Mouse (Mus musculus) midbrain, embryonic 10.5 days (tissue): Measurements from ENCODE around the gene Dlgap1. TPM values are rescaled to one million over a fixed set of nuclear protein-coding genes. Genes with fewer than 3 reads are reported as not detected.

ENCODE experiments used
- DNase-seq: peaks from one replicate; pipeline ENCODE4 v3.0.0-alpha.2; 2017; ENCODE audit warnings: low spot score
- H3K27ac ChIP-seq: fragments of 300-500 bp; sonication (generic); replicated peaks from 2 replicates; pipeline ENCODE4 v1.5.1; 2016; ENCODE audit warnings: mild to moderate bottlenecking
- H3K27me3 ChIP-seq: fragments of 300-500 bp; sonication (generic); 2 replicates; pipeline ENCODE4 v1.6.1; 2016; ENCODE audit warnings: low read depth, mild to moderate bottlenecking; ENCODE audit not compliant: poor library complexity, severe bottlenecking
- H3K36me3 ChIP-seq: fragments of 300-500 bp; sonication (generic); 2 replicates; pipeline ENCODE4 v1.6.1; 2016; ENCODE audit warnings: mild to moderate bottlenecking, moderate library complexity
- H3K4me1 ChIP-seq: fragments of 300-500 bp; sonication (generic); 2 replicates; pipeline ENCODE4 v1.6.1; 2016
- H3K4me3 ChIP-seq: fragments of 300-500 bp; sonication (generic); 2 replicates; pipeline ENCODE4 v1.5.1; 2016; ENCODE audit warnings: mild to moderate bottlenecking, moderate library complexity
- H3K9me3 ChIP-seq: fragments of 300-500 bp; sonication (generic); replicated peaks from 2 replicates; pipeline ENCODE4 v1.6.1; 2016; ENCODE audit warnings: mild to moderate bottlenecking
- WGBS: fragments of 180-500 bp; shearing (Covaris S2); methylation state at CpG from one replicate; pipeline ENCODE4 v1.1.7; 2016; 5-methylcytosine and 5-hydroxymethylcytosine counted together
- polyA plus RNA-seq: library from polyadenylated mRNA; unstranded; fragments of >200 nt; fragmentation: Nextera tagmentation; extraction: Ambion mirVana; gene quantifications from 2 replicates; pipeline ENCODE4 v1.2.1, GENCODE M21; 2016

Dlgap1 gene
- polyA plus RNA-seq, 1 experiment from 2014 or later = 1.0 TPM

GRCm38 (mm10) chr17:70633181-70633944 lies 664.5 kb downstream of the Dlgap1 start:
- Histone ChIP-seq H3K4me3 (no peak overlapping the region), H3K4me1 (peaks cover 30% of the 10 kb centered on the region), H3K9me3 (no peaks in the 10 kb centered on the region), H3K36me3 (no peaks in the 10 kb centered on the region), H3K27ac (peak overlapping the region; percentile 65), H3K27me3 (no peaks in the 10 kb centered on the region)
- DNase-seq = peak; percentile 85
- 11% methylated on average over 9 of the region's 9 CpGs for WGBS

DNA sequence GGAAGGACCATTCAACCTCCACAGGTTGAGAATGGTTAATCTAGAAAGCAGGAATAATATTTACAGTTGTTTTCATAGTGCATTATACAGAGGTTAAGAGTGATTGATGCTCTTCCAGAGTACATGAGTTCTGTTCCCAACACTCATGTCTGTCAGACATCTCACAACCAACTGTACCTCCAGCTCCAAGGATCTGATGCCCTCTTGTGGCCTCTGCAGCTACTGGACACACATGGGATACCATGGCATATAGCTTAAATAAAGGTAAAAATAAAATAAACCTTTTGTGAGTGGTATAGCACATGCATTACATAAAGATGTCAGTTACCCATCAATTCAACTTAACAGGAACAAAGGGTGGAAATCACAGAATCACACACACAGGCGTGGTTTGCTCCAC lies 674.3 kb downstream of the Dlgap1 start:
- H3K4me3 ChIP-seq = no peak overlapping the region
- peaks cover 5% of the 10 kb centered on the region; the same call in 1 of the 2 replicates for H3K4me1 ChIP-seq
- H3K27ac ChIP-seq = no peak overlapping the region
- H3K9me3 ChIP-seq = no peaks in the 10 kb centered on the region
- no peaks in the 10 kb centered on the region for H3K36me3 ChIP-seq
- H3K27me3 ChIP-seq = no peaks in the 10 kb centered on the region
- no peak for DNase-seq
- WGBS = 76% methylated on average over 1 of the region's 1 CpGs

- no peaks in the 10 kb centered on the region for H3K27me3 ChIP-seq
- H3K36me3 ChIP-seq = no peaks in the 10 kb centered on the region
- H3K27ac ChIP-seq = no peak overlapping the region
- 35% methylated on average over 4 of the region's 4 CpGs for WGBS
- DNase-seq = no peak
- H3K4me3 ChIP-seq = no peak overlapping the region
- peaks cover 9% of the 10 kb centered on the region for H3K9me3 ChIP-seq
- H3K4me1 ChIP-seq = peaks cover 5% of the 10 kb centered on the region; the same call in 1 of the 2 replicates
Measured at GRCm38 (mm10) chr17:70646641-70647040, 677.8 kb downstream of the Dlgap1 start.

DNA sequence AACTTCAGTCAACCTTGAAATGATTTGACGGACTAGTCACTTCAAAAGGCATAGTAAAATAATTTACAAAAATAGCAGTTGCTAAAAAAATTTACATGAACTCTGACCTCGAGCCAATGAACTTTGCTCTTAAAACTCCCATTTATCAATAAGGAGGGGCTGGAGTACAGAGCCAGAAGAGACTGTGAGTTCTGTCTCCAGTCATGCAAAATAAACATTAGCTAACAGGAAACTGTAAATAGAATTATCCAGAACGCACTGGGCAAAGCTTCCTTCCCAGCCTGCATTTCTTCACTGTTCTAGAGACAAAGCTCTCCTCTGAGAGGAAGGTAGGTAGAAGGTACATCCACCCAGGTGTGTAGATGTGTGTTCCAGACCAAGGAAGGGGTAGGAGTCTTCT lies 692.5 kb downstream of the Dlgap1 start:
- Histone ChIP-seq H3K27ac (no peak overlapping the region), H3K36me3 (no peaks in the 10 kb centered on the region), H3K27me3 (no peaks in the 10 kb centered on the region), H3K9me3 (no peaks in the 10 kb centered on the region), H3K4me3 (no peak overlapping the region), H3K4me1 (peaks cover 16% of the 10 kb centered on the region)
- WGBS = 82% methylated on average over 3 of the region's 3 CpGs
- DNase-seq = no peak

GRCm38 (mm10) chr17:70663992-70664391 lies 695.1 kb downstream of the Dlgap1 start:
- H3K4me3 ChIP-seq = no peak overlapping the region
- WGBS = 91% methylated on average over 6 of the region's 6 CpGs
- peak overlapping the region; percentile 59; the same call in 1 of the 2 replicates for H3K27ac ChIP-seq
- no peaks in the 10 kb centered on the region for H3K9me3 ChIP-seq
- no peak for DNase-seq
- H3K4me1 ChIP-seq = peaks cover 16% of the 10 kb centered on the region
- H3K36me3 ChIP-seq = no peaks in the 10 kb centered on the region
- H3K27me3 ChIP-seq = no peaks in the 10 kb centered on the region

DNA sequence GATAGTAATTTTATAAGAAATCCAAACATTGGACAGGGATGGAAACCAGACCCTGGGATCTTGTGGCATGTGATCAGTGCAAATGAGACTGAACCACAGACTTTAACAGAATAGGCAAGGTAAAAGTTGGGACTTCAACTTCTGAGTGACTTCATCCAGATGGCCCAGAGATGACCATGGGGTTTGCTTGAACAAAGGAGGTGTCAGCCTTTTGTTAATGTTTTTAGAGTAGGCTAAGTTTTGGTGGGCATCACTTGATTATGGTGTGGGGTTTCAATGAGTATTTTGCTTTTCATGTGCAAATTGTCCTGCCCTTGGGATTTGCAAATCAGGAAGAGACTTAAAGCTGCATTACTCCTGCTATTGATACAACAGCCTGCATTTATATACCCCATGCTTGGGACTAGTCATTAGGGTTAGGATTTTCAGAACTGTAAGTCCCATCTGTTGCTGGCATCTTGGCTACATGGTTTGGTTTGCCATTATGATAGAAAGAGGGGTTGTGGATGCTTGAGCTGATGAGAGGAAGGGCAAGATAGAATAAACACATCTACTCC lies 695.7 kb downstream of the Dlgap1 start:
- no peak overlapping the region for H3K4me3 ChIP-seq
- no peaks in the 10 kb centered on the region for H3K27me3 ChIP-seq
- H3K9me3 ChIP-seq = no peaks in the 10 kb centered on the region
- H3K4me1 ChIP-seq = peaks cover 16% of the 10 kb centered on the region
- peak overlapping the region; percentile 59; the same call in 1 of the 2 replicates for H3K27ac ChIP-seq
- no peak for DNase-seq
- no peaks in the 10 kb centered on the region for H3K36me3 ChIP-seq

DNA sequence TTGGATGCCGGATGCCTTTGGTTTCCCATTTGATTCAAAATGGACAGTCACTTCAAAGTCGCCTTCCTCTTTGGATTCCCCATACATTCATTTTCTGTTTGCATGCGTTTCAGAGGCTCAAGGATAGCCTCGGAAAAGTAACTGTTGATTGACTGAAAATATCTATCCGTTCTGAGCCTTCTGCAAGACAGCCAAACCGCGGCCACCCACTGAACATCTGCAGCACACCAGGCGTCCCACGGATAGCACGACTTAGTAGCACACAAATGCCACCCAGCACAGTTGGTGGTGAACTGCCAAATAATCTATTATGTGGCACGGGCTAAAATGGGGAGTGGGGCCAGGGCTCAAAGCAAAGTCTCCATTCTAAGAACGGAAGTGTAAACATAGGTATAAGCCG lies 705.1 kb downstream of the Dlgap1 start:
- DNase-seq = no peak
- WGBS = 87% methylated on average over 13 of the region's 13 CpGs
- Histone ChIP-seq H3K4me3 (no peak overlapping the region), H3K36me3 (no peaks in the 10 kb centered on the region), H3K9me3 (no peaks in the 10 kb centered on the region), H3K27ac (no peak overlapping the region), H3K27me3 (no peaks in the 10 kb centered on the region), H3K4me1 (peaks cover 4% of the 10 kb centered on the region)

GRCm38 (mm10) chr17:70676522-70676921 lies 707.6 kb downstream of the Dlgap1 start:
- Histone ChIP-seq H3K27ac (0 out of 2 replicates have a peak overlapping the region, but pooled peaks have one; percentile 35), H3K4me3 (no peak overlapping the region), H3K9me3 (no peaks in the 10 kb centered on the region), H3K27me3 (no peaks in the 10 kb centered on the region), H3K4me1 (peaks cover 4% of the 10 kb centered on the region), H3K36me3 (no peaks in the 10 kb centered on the region)
- DNase-seq = no peak
- WGBS = 45% methylated on average over 2 of the region's 2 CpGs

- Histone ChIP-seq H3K27me3 (no peaks in the 10 kb centered on the region), H3K36me3 (no peaks in the 10 kb centered on the region), H3K9me3 (no peaks in the 10 kb centered on the region), H3K4me3 (no peak overlapping the region), H3K27ac (peak overlapping the region; percentile 3; the same call in 1 of the 2 replicates), H3K4me1 (peaks cover 6% of the 10 kb centered on the region)
- DNase-seq = peak; percentile 83
- whole genome bisulfite sequencing = 14% methylated on average over 15 of the region's 15 CpGs
Measured at GRCm38 (mm10) chr17:70683561-70684167, 714.8 kb downstream of the Dlgap1 start.

GRCm38 (mm10) chr17:70690174-70690573 lies 721.3 kb downstream of the Dlgap1 start:
- H3K4me1 ChIP-seq = no peaks in the 10 kb centered on the region
- H3K36me3 ChIP-seq = no peaks in the 10 kb centered on the region
- no peak overlapping the region for H3K27ac ChIP-seq
- no peaks in the 10 kb centered on the region for H3K9me3 ChIP-seq
- no peaks in the 10 kb centered on the region for H3K27me3 ChIP-seq
- no peak overlapping the region for H3K4me3 ChIP-seq
- 91% methylated on average over 6 of the region's 6 CpGs for WGBS
- DNase-seq = no peak

GRCm38 (mm10) chr17:70690598-70690997 lies 721.7 kb downstream of the Dlgap1 start:
- Histone ChIP-seq H3K27ac (no peak overlapping the region), H3K4me1 (no peaks in the 10 kb centered on the region), H3K36me3 (no peaks in the 10 kb centered on the region), H3K4me3 (no peak overlapping the region), H3K27me3 (no peaks in the 10 kb centered on the region), H3K9me3 (no peaks in the 10 kb centered on the region)
- no peak for DNase-seq
- WGBS = 97% methylated on average over 8 of the region's 8 CpGs

DNA sequence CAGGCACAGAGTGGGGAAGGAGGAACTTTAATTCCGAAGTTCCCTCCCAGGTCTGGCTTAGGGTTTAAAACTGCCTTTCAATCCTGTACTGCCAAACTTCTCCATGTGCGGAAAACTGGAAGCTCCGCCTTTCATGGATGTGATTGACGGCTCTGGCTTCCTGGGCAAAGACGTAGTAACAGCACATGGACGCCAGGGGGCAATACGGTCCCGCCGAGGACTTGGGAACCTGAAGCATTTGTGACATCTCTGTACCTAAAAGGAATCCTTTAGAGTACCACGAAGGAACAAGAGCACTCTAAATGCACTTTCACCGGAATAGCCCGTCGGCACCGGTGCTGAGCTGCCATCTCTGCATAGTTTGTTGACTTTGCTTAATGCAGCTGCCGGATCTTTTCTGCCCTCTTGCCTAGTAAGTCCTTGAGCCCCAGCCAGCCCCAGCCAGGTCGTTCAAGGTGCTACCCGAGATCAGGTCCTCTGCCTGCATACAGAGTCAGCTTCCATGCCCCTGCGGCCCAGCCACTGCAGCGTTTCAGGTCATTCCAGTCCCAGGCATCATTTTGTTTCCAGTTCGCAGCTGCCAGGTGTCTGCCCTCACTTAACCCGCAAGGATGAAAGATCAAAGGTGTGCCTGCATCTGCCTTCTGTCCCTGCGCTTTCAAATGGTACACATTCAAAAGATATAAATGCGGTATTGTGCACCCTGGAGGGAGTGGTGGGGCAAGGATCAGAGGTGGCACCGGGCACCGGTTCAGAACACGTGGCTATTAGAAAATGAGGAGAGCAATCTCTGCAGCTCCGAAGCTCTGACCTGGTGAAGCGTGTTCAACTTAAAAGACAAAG lies 738.3 kb downstream of the Dlgap1 start:
- Histone ChIP-seq H3K27ac (0 out of 2 replicates have a peak overlapping the region, but pooled peaks have one; percentile 24), H3K36me3 (no peaks in the 10 kb centered on the region), H3K4me3 (peak overlapping the region; percentile 42), H3K4me1 (peaks cover 13% of the 10 kb centered on the region), H3K9me3 (no peaks in the 10 kb centered on the region), H3K27me3 (peaks cover 29% of the 10 kb centered on the region)
- WGBS = 5% methylated on average over 28 of the region's 28 CpGs
- DNase-seq = peak; percentile 88
